Mouse (Mus musculus) C2C12 (cell line): ENCODE results near the gene Ppia. TPM values are rescaled to one million over a fixed set of nuclear protein-coding genes. Genes with fewer than 3 reads are reported as not detected.
A peak's percentile ranks its signal among the peaks of the same experiment; 100 is the strongest.
"Not testable (repeated sequence)": the region's sequence is repeated elsewhere in the genome, so short reads cannot be mapped to it uniquely, and the experiment has no call there.

Source experiments
- H3K27me3 ChIP-seq: one replicate; pipeline ENCODE4 v1.6.1; 2011; ENCODE audit not compliant: control insufficient read depth, insufficient read depth, insufficient read length
- H3K36me3 ChIP-seq: one replicate; pipeline ENCODE4 v1.6.1; 2011; ENCODE audit not compliant: control insufficient read depth, insufficient read depth
- H3K4me3 ChIP-seq: one replicate; pipeline ENCODE4 v1.5.1; 2011; ENCODE audit warnings: mild to moderate bottlenecking, control low read depth; ENCODE audit not compliant: poor library complexity, insufficient read depth, severe bottlenecking
- H3K79me2 ChIP-seq: one replicate; pipeline ENCODE4 v1.6.1; 2011; ENCODE audit not compliant: control insufficient read depth, insufficient read depth
- H3K79me3 ChIP-seq: one replicate; pipeline ENCODE4 v1.6.1; 2011; ENCODE audit warnings: low read depth, control low read depth
- H3ac ChIP-seq: one replicate; pipeline ENCODE3; 2011; ENCODE audit warnings: low read depth; ENCODE audit not compliant: control insufficient read depth, insufficient read length
- CEBPB ChIP-seq: IDR thresholded peaks from one replicate; pipeline ENCODE4 v1.6.1; 2011; ENCODE audit warnings: low read depth, mild to moderate bottlenecking, control low read depth, moderate library complexity
- CTCF ChIP-seq: IDR thresholded peaks from one replicate; pipeline ENCODE4 v1.5.1; 2011; ENCODE audit not compliant: control insufficient read depth, insufficient read depth, insufficient read length
- FOSL1 ChIP-seq: IDR thresholded peaks from one replicate; pipeline ENCODE4 v1.8.0; 2011; ENCODE audit warnings: mild to moderate bottlenecking, low read length; ENCODE audit not compliant: poor library complexity, insufficient read depth, severe bottlenecking
- MAX ChIP-seq: IDR thresholded peaks from one replicate; pipeline ENCODE4 v1.6.1; 2011; ENCODE audit warnings: mild to moderate bottlenecking, control low read depth
- MYOD1 ChIP-seq: IDR thresholded peaks from one replicate; pipeline ENCODE4 v1.6.1; 2011; ENCODE audit warnings: low read depth; ENCODE audit not compliant: control insufficient read depth, insufficient read length
- MYOG ChIP-seq: IDR thresholded peaks from one replicate; pipeline ENCODE4 v1.6.1; 2011; ENCODE audit not compliant: control insufficient read depth, insufficient read length; ENCODE audit errors: extremely low read depth
- USF1 ChIP-seq: IDR thresholded peaks from one replicate; pipeline ENCODE4 v1.6.1; 2011; ENCODE audit warnings: low read depth, mild to moderate bottlenecking, control low read depth, moderate library complexity
- polyA plus RNA-seq: library from polyadenylated mRNA; unstranded; fragments of >200 nt; fragmentation: generic; extraction: Trizol; gene quantifications from one replicate; pipeline ENCODE4 v1.2.1, GENCODE M21; 2012; ENCODE audit warnings: missing spikeins

Ppia gene
- polyA plus RNA-seq, 1 experiment: 4,929 TPM

DNA sequence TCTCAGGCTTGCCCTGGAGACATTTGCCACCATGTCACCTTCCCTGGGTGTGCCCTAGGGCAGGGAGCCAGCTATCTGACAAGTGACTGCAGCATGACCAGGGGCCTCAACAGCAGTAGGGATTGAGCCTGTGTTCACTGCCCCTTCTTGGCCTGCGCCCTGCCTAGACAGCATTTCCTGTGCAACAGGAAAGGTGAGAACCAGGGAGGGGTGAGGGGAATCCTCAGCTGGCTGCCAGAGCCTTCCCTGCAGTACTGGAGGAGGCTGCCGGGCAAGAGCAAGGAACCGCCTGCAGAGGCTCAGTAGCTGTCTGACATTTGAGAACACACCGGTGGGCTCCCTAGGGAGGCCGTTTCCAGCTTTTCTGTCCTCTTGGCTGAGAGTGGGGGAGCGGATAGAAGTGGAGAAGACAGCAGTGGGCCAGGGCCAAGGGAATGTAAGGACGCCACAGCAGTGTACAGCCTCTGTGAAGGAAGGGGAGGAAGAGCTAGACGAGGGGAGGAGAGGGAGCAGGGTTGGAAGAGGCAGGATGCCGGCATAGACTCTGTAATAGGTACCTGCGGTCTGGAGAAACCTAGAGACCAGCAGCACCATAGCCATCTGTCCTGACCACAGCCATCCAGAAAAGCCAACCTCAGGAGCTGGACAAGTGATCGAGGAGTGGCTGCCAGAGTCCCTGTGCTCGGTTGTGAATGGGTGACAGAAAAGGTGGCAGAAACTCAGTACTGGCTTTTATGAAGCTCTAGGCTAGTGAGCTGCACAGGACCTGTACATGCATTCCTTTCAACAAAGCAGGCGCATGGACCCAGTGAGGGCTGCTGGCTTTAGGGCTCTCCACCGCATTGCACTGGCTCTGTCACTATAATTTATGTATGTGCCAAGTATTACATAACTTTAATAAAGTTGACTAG is 8.7 kb upstream of the Ppia start:
- Histone ChIP-seq H3K79me2 (no peaks in the 10 kb centered on the region), H3K79me3 (no peaks in the 10 kb centered on the region), H3K4me3 (no peak overlapping the region), H3K36me3 (peaks cover 41% of the 10 kb centered on the region), H3K27me3 (no peaks in the 10 kb centered on the region), H3ac (no peak overlapping the region)
- TF ChIP-seq MYOD1 (no peak), MYOG (no peak), CTCF (no peak), MAX (no peak), USF1 (no peak), FOSL1 (no peak), CEBPB (no peak)

DNA sequence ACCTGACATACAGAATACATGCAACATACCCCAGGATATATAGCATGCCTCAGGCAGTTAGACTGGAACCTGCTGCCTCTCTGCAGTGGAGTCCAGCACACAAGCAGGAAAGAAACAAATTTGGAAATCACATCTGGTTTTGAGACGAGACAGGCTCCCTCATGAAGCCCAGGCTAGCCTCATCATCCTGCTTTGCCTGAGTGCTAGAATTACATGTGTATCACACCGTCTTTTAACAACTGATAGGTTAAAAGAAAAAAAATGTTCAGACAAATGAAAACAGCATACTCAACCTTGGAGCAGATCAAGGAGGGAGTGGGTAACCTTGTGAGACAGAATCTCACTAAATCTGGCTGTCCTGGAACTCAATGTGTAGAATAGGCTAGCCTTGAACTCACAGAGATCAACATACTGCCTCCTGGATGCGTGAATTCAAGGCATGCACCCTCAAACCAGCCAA is 8.1 kb upstream of the Ppia start:
- TF ChIP-seq MYOG (no peak), CTCF (no peak), CEBPB (no peak), FOSL1 (no peak), MAX (no peak), USF1 (no peak), MYOD1 (no peak)
- Histone ChIP-seq H3K79me2 (no peaks in the 10 kb centered on the region), H3ac (no peak overlapping the region), H3K79me3 (no peaks in the 10 kb centered on the region), H3K27me3 (no peaks in the 10 kb centered on the region), H3K36me3 (peaks cover 34% of the 10 kb centered on the region), H3K4me3 (no peak overlapping the region)

DNA sequence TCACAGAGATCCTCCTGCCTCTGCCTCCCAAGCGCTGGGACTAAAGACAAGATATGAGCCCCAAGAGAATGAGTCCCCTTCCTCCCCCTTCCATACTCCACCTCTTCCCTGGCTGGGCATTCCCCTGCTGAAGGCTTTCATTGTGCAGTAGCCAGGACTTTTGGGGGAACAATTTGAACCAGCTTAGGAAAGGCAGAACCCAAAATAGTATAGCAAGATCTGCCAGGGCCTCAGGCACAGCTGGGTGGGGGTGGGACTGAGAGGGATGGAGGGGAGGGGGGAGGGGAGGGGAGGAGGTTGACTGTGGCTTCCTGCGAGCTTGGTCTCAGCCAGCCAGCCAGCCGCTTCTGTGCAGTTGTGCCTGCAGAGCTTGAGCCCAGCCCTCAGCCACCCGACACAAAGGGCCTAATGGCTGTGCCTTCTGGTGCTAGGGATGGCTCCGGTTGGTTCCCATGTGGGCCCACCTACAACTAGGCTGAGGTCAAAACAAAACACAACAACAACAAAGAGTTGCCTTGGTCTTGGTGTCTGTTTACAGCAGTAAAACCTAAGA is 5.1 kb upstream of the Ppia start:
- no peak for TF ChIP-seq MAX
- no peak for TF ChIP-seq USF1
- no peak for TF ChIP-seq MYOG
- no peak for TF ChIP-seq CTCF
- TF ChIP-seq FOSL1: no peak
- no peak for TF ChIP-seq MYOD1
- TF ChIP-seq CEBPB: no peak
- peaks cover 3% of the 10 kb centered on the region for H3K79me2 ChIP-seq

DNA sequence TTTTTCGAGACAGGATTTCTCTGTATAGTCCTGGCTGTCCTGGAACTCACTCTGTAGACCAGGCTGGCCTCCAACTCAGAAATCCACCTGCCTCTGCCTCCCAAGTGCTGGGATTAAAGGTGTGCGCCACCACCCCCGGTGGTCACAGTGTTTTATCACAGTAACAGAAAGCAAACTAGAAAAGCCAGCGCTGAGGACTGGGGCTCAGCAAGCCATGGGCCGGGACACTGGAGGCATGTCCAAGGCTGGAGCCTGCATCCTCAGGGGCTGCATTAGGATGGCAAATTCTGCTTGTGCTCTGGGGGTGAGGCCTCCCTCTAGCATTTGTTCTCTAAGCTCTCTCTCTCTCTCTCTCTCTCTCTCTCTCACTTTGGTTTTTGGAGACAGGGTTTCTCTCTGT is 4.5 kb upstream of the Ppia start:
- not testable (repeated sequence) for H3ac ChIP-seq, H3K79me2 ChIP-seq, H3K79me3 ChIP-seq, H3K4me3 ChIP-seq, H3K36me3 ChIP-seq, H3K27me3 ChIP-seq

More for the DNA sequence above, 5.1 kb upstream of the Ppia start:
- Histone ChIP-seq H3ac (no peak overlapping the region), H3K79me3 (peaks cover 1% of the 10 kb centered on the region), H3K36me3 (peaks cover 6% of the 10 kb centered on the region), H3K27me3 (no peaks in the 10 kb centered on the region), H3K4me3 (no peak overlapping the region)

DNA sequence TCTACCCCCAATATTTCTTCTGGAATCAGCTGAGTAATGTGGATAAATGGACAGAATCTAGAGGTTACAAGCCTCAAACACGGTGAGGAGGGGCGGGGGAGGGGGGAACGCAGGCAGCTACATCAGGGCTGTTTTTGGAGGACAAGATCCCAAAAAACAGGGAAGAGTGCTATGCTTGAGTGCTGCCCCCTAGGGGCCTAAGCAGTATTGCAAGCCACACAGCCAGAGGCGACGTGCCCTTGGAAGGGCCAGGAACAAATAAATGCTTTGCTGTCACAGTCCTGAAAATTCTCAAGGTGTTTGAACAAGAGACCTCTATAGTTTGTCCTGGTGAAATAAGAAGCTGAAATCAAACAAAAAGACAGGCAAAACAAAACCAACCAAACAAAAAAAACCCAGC is 3.6 kb upstream of the Ppia start:
- Histone ChIP-seq H3K27me3 (no peaks in the 10 kb centered on the region), H3K79me3 (peaks cover 7% of the 10 kb centered on the region), H3K79me2 (peaks cover 17% of the 10 kb centered on the region), H3K4me3 (no peak overlapping the region), H3ac (no peak overlapping the region), H3K36me3 (peaks cover 5% of the 10 kb centered on the region)
- TF ChIP-seq CEBPB (no peak), CTCF (peak; percentile 72)

DNA sequence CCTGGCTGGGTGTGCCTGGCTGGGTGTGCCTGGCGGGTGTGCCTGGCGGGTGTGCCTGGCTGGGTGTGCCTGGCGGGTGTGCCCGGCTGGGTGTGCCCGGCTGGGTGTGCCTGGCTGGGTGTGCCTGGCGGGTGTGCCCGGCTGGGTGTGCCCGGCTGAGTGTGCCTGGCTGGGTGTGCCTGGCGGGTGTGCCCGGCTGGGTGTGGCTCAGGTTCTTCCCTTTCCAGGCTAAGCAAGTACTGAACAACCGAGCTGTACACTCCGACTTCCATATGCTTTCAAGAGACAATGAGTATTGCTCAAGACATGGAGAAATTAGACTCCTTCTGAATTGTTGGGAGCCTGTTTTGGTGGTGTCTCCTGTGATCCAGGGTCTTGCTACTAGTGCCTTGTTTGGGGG is 2.0 kb upstream of the Ppia start:
- no peak overlapping the region for H3ac ChIP-seq

More for the DNA sequence above, 2.0 kb upstream of the Ppia start:
- peaks cover 21% of the 10 kb centered on the region for H3K36me3 ChIP-seq
- no peaks in the 10 kb centered on the region for H3K27me3 ChIP-seq
- H3K79me2 ChIP-seq: peaks cover 32% of the 10 kb centered on the region
- no peak for TF ChIP-seq CTCF
- no peak for TF ChIP-seq MAX
- no peak for TF ChIP-seq FOSL1
- TF ChIP-seq USF1: no peak
- TF ChIP-seq CEBPB: no peak
- TF ChIP-seq MYOD1: no peak
- TF ChIP-seq MYOG: no peak
- H3K79me3 ChIP-seq: peaks cover 22% of the 10 kb centered on the region
- no peak overlapping the region for H3K4me3 ChIP-seq
